Mouse (Mus musculus) embryonic facial prominence, embryonic 13.5 days (tissue): Measurements from ENCODE around the gene Prkn. TPM values are rescaled to one million over a fixed set of nuclear protein-coding genes. Genes with fewer than 3 reads are reported as not detected.

ENCODE experiments used
- ATAC-seq: fragments of 200-750 bp; cut with Nextera tagmentation; 2 replicates; pipeline ENCODE4 v1.8.0; 2017; ENCODE audit warnings: low read depth; ENCODE audit not compliant: insufficient number of reproducible peaks, insufficient read depth, low FRiP score, low TSS enrichment
- H3K27ac ChIP-seq: fragments of 300-500 bp; sonication (generic); 2 replicates; pipeline ENCODE4 v1.5.1; 2015; ENCODE audit warnings: moderate library complexity, mild to moderate bottlenecking, inconsistent platforms
- H3K27me3 ChIP-seq: fragments of 300-500 bp; sonication (generic); 2 replicates; pipeline ENCODE4 v1.6.1; 2015; ENCODE audit warnings: mild to moderate bottlenecking, inconsistent platforms
- H3K36me3 ChIP-seq: fragments of 300-500 bp; sonication (generic); 2 replicates; pipeline ENCODE4 v1.6.1; 2015; ENCODE audit warnings: mild to moderate bottlenecking, inconsistent platforms
- H3K4me1 ChIP-seq: fragments of 300-500 bp; sonication (generic); 2 replicates; pipeline ENCODE4 v1.6.1; 2015; ENCODE audit warnings: inconsistent platforms
- H3K4me2 ChIP-seq: fragments of 300-500 bp; sonication (generic); 2 replicates; pipeline ENCODE4 v1.6.1; 2015; ENCODE audit warnings: moderate library complexity, mild to moderate bottlenecking, inconsistent platforms
- H3K4me3 ChIP-seq: fragments of 300-500 bp; sonication (generic); 2 replicates; pipeline ENCODE4 v1.5.1; 2015; ENCODE audit warnings: mild to moderate bottlenecking, inconsistent platforms
- H3K9ac ChIP-seq: fragments of 300-500 bp; sonication (generic); 2 replicates; pipeline ENCODE4 v1.6.1; 2015; ENCODE audit warnings: mild to moderate bottlenecking, inconsistent platforms
- H3K9me3 ChIP-seq: fragments of 300-500 bp; sonication (generic); 2 replicates; pipeline ENCODE4 v1.6.1; 2016; ENCODE audit warnings: inconsistent platforms
- WGBS: fragments of 180-500 bp; shearing (Covaris S2); methylation state at CpG from one replicate; pipeline ENCODE4 v1.1.7; 2015; ENCODE audit warnings: mixed read lengths; 5-methylcytosine and 5-hydroxymethylcytosine counted together
- polyA plus RNA-seq: library from polyadenylated mRNA; unstranded; fragments of >200 nt; fragmentation: Nextera tagmentation; extraction: Ambion mirVana; gene quantifications from 2 replicates; pipeline ENCODE4 v1.2.1, GENCODE M21; 2015

Prkn gene
- polyA plus RNA-seq, 1 experiment from 2014 or later = 1.1 TPM

- Histone ChIP-seq H3K9ac (no peak overlapping the region), H3K36me3 (no peaks in the 10 kb centered on the region), H3K27ac (no peak overlapping the region), H3K4me2 (no peak overlapping the region), H3K4me3 (no peak overlapping the region), H3K4me1 (peaks cover 16% of the 10 kb centered on the region), H3K27me3 (peaks cover 13% of the 10 kb centered on the region), H3K9me3 (no peaks in the 10 kb centered on the region)
- WGBS = 0% methylated on average over 10 of the region's 10 CpGs
- no peak; the same call in 1 of the 2 replicates for ATAC-seq
Measured at GRCm38 (mm10) chr17:12031203-12031942, 1191.2 kb downstream of the Prkn start.

GRCm38 (mm10) chr17:12032014-12032791 lies 1192.0 kb downstream of the Prkn start:
- no peak overlapping the region for H3K4me2 ChIP-seq
- no peak overlapping the region for H3K27ac ChIP-seq
- 69% methylated on average over 10 of the region's 10 CpGs for WGBS
- ATAC-seq = no peak
- no peak overlapping the region for H3K4me3 ChIP-seq
- H3K27me3 ChIP-seq = peaks cover 13% of the 10 kb centered on the region
- H3K9ac ChIP-seq = no peak overlapping the region
- peaks cover 16% of the 10 kb centered on the region for H3K4me1 ChIP-seq
- no peaks in the 10 kb centered on the region for H3K9me3 ChIP-seq
- no peaks in the 10 kb centered on the region for H3K36me3 ChIP-seq

GRCm38 (mm10) chr17:12035386-12035785 lies 1195.2 kb downstream of the Prkn start:
- Histone ChIP-seq H3K36me3 (no peaks in the 10 kb centered on the region), H3K4me3 (no peak overlapping the region), H3K9me3 (no peaks in the 10 kb centered on the region), H3K9ac (no peak overlapping the region), H3K27ac (no peak overlapping the region), H3K4me2 (no peak overlapping the region), H3K27me3 (peaks cover 7% of the 10 kb centered on the region; the same call in 1 of the 2 replicates), H3K4me1 (peaks cover 8% of the 10 kb centered on the region)
- WGBS = 41% methylated on average over 5 of the region's 5 CpGs
- no peak for ATAC-seq

- Histone ChIP-seq H3K4me3 (no peak overlapping the region), H3K27ac (no peak overlapping the region), H3K9ac (no peak overlapping the region), H3K4me2 (no peak overlapping the region), H3K9me3 (no peaks in the 10 kb centered on the region), H3K36me3 (no peaks in the 10 kb centered on the region), H3K27me3 (0 out of 2 replicates have a peak, but pooled peaks cover 3% of the 10 kb centered on the region), H3K4me1 (peaks cover 3% of the 10 kb centered on the region; the same call in 1 of the 2 replicates)
- WGBS = 41% methylated on average over 6 of the region's 6 CpGs
- ATAC-seq = no peak
Measured at GRCm38 (mm10) chr17:12036205-12036604, 1196.0 kb downstream of the Prkn start.

GRCm38 (mm10) chr17:12037065-12037464 lies 1196.9 kb downstream of the Prkn start:
- H3K9me3 ChIP-seq = no peaks in the 10 kb centered on the region
- no peaks in the 10 kb centered on the region for H3K4me1 ChIP-seq
- ATAC-seq = no peak
- H3K36me3 ChIP-seq = no peaks in the 10 kb centered on the region
- no peak overlapping the region for H3K4me2 ChIP-seq
- H3K27ac ChIP-seq = no peak overlapping the region
- H3K4me3 ChIP-seq = no peak overlapping the region
- H3K27me3 ChIP-seq = 0 out of 2 replicates have a peak, but pooled peaks cover 3% of the 10 kb centered on the region
- 76% methylated on average over 5 of the region's 5 CpGs for WGBS
- H3K9ac ChIP-seq = no peak overlapping the region

GRCm38 (mm10) chr17:12037574-12037973 lies 1197.4 kb downstream of the Prkn start:
- Histone ChIP-seq H3K4me2 (no peak overlapping the region), H3K9me3 (no peaks in the 10 kb centered on the region), H3K36me3 (no peaks in the 10 kb centered on the region), H3K4me3 (no peak overlapping the region), H3K9ac (no peak overlapping the region), H3K27ac (no peak overlapping the region), H3K4me1 (peaks cover 2% of the 10 kb centered on the region; the same call in 1 of the 2 replicates), H3K27me3 (0 out of 2 replicates have a peak, but pooled peaks cover 3% of the 10 kb centered on the region)
- no peak for ATAC-seq
- WGBS = 77% methylated on average over 2 of the region's 2 CpGs

GRCm38 (mm10) chr17:12038499-12038898 lies 1198.3 kb downstream of the Prkn start:
- Histone ChIP-seq H3K27me3 (peaks cover 8% of the 10 kb centered on the region; the same call in 1 of the 2 replicates), H3K4me3 (no peak overlapping the region), H3K9me3 (no peaks in the 10 kb centered on the region), H3K9ac (no peak overlapping the region), H3K27ac (no peak overlapping the region), H3K36me3 (no peaks in the 10 kb centered on the region), H3K4me1 (peaks cover 5% of the 10 kb centered on the region; the same call in 1 of the 2 replicates), H3K4me2 (no peak overlapping the region)
- ATAC-seq = no peak
- 74% methylated on average over 6 of the region's 6 CpGs for WGBS

GRCm38 (mm10) chr17:12039188-12039587 lies 1199.0 kb downstream of the Prkn start:
- ATAC-seq = no peak

GRCm38 (mm10) chr17:12039922-12040321 lies 1199.7 kb downstream of the Prkn start:
- no peak overlapping the region for H3K9ac ChIP-seq
- H3K36me3 ChIP-seq = no peaks in the 10 kb centered on the region
- H3K4me2 ChIP-seq = no peak overlapping the region
- no peak overlapping the region for H3K4me3 ChIP-seq
- 83% methylated on average over 3 of the region's 3 CpGs for WGBS
- H3K27me3 ChIP-seq = peaks cover 16% of the 10 kb centered on the region; the same call in 1 of the 2 replicates
- H3K9me3 ChIP-seq = no peaks in the 10 kb centered on the region
- ATAC-seq = no peak
- H3K4me1 ChIP-seq = peaks cover 10% of the 10 kb centered on the region; the same call in 1 of the 2 replicates
- no peak overlapping the region for H3K27ac ChIP-seq

More at GRCm38 (mm10) chr17:12039188-12039587, 1199.0 kb downstream of the Prkn start:
- no peak overlapping the region for H3K4me3 ChIP-seq
- no peak overlapping the region for H3K27ac ChIP-seq
- WGBS = under 1% methylated on average over 9 of the region's 9 CpGs
- no peak overlapping the region for H3K9ac ChIP-seq
- peaks cover 5% of the 10 kb centered on the region; the same call in 1 of the 2 replicates for H3K4me1 ChIP-seq
- no peak overlapping the region for H3K4me2 ChIP-seq
- no peaks in the 10 kb centered on the region for H3K36me3 ChIP-seq
- peaks cover 8% of the 10 kb centered on the region; the same call in 1 of the 2 replicates for H3K27me3 ChIP-seq
- no peaks in the 10 kb centered on the region for H3K9me3 ChIP-seq

GRCm38 (mm10) chr17:12040546-12040945 lies 1200.4 kb downstream of the Prkn start:
- no peak overlapping the region for H3K9ac ChIP-seq
- H3K9me3 ChIP-seq = no peaks in the 10 kb centered on the region
- no peak overlapping the region for H3K27ac ChIP-seq
- 84% methylated on average over 5 of the region's 5 CpGs for WGBS
- H3K36me3 ChIP-seq = no peaks in the 10 kb centered on the region
- no peak overlapping the region for H3K4me3 ChIP-seq
- peaks cover 10% of the 10 kb centered on the region for H3K4me1 ChIP-seq
- peaks cover 19% of the 10 kb centered on the region for H3K27me3 ChIP-seq
- ATAC-seq = no peak
- no peak overlapping the region for H3K4me2 ChIP-seq

- peaks cover 25% of the 10 kb centered on the region for H3K27me3 ChIP-seq
- H3K4me2 ChIP-seq = no peak overlapping the region
- WGBS = 91% methylated on average over 5 of the region's 5 CpGs
- H3K4me1 ChIP-seq = peaks cover 17% of the 10 kb centered on the region
- H3K4me3 ChIP-seq = no peak overlapping the region
- no peaks in the 10 kb centered on the region for H3K9me3 ChIP-seq
- H3K9ac ChIP-seq = no peak overlapping the region
- ATAC-seq = no peak
- no peak overlapping the region for H3K27ac ChIP-seq
- no peaks in the 10 kb centered on the region for H3K36me3 ChIP-seq
Measured at GRCm38 (mm10) chr17:12041091-12041655, 1201.0 kb downstream of the Prkn start.
